Mouse (Mus musculus): Measurements from ENCODE around the gene Tomm70a. TPM values are rescaled to one million over a fixed set of nuclear protein-coding genes. Genes with fewer than 3 reads are reported as not detected.

Gene Tomm70a
- total RNA-seq (2021): 10 to 100 TPM; 62.0 to 63.9 TPM
- long read RNA-seq, experiment 1, full-length matches to known transcripts: 146 of 180 reads
- long read RNA-seq, experiment 1, partial matches to known transcripts: 30 of 180 reads
- long read RNA-seq, experiment 1, other reads (novel, unspliced or antisense): 4 of 180 reads
- long read RNA-seq, experiment 2, full-length matches to known transcripts: 62 of 110 reads
- long read RNA-seq, experiment 2, partial matches to known transcripts: 46 of 110 reads
- long read RNA-seq, experiment 2, other reads (novel, unspliced or antisense): 2 of 110 reads

DNA sequence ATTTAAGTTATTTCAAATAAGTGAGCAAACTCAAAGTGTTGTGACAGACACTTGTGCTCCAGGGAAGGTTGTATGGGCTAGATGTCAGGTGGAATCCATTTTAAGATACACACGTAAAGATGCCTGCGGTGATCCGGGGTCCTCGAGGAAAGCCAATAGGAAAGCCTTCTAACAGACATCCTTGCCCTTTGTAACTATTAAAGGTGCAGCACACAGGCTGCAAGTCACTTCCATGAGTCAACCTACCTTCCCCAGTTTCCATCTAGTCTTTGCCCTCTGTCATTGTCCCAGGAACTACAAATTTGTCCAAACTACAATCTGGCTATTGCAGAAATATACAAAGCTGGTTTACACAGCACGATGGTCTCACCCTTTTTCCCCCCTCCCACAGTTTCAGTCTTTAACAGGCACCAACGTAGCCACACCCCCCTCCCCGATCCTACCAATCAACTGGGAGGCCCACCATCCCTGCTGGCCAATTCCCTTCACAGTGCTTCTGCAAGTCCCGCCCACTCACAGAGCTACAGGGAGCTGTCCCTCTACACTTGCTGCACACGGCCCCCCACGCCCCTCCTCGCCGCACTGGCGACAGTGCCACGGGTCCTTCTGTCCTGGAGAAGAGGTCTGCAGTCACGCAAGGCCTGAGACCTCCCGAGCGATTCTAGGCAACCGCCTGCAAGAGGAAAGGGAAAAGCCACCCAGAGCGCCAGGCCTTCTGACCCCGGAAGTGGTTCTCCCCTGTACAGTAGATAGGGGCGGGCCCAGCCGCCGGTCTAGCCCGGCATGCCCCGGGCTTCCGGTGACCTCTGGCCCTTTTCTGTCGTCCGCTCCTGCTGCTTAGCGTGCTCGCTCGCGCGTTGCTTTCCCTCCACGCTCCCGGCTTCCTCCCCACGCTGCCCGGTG, at the start of gene Tomm70a:
Tomm70a (plus strand) TSS at position 791 of the 903 bp plus-strand sequence.
- peak; percentile 95 for DNase-seq

- DNase-seq: peak; percentile 65
Measured at GRCm38 (mm10) chr16:57075986-57076385, 45.5 kb upstream of the Tomm70a start.

- no peak for DNase-seq
Measured at GRCm38 (mm10) chr16:57079577-57079976, 41.9 kb upstream of the Tomm70a start.

DNA sequence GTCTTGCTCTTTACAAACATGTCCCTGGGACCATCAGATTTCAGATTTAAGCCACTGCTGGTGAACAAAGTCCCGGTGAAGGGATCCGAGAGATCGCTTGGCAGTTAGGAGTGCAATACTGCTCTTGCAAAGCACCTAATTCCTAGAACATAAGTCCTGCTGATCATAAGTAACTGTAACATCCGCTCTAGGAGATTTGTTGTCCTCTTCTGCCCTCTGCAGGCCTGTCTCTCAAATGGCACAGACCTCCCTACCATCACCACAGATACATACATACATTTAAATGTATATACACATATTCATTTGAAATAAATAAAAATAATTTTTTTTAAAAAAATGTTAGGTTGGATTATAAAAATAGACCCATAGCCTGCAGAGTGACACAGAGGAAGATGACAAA, 29.0 kb upstream of the Tomm70a start:
- peak; percentile 67 for DNase-seq

- DNase-seq: no peak
Measured at GRCm38 (mm10) chr16:57092911-57093605, 28.4 kb upstream of the Tomm70a start.

DNA sequence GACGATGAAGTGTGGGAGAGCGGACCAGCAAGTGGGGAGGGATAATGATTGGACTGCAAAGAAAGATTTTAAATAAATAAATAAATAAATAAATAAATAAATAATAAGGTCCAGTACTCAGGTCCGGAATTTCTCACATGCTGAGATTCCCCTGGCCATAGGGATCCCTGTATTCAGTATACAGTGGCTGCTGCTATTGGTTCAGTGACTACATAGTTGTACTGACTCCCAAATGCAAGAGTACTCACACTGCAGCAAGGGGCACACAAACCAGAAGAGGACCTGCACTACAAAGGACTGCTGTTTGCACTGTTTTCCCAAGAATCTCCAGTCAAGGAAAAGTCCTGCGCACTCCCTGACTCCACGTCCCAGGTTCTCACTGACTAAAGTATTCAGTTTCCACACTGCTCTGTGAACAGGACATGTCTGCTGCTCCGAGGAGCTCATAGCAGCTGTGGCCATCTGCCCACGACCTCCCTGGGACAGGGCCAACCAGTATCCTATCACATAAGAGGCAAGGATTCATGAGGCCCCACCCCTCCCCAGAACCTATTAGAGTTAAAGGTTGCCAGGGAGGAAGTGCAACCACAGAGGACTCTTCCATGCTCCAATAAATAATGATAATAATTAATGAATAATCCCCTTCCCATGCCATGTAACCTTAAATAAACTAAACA, 22.9 kb upstream of the Tomm70a start:
- no peak for DNase-seq

GRCm38 (mm10) chr16:57099572-57100237, 21.8 kb upstream of the Tomm70a start:
- DNase-seq: no peak

- DNase-seq: no peak
Measured at GRCm38 (mm10) chr16:57101174-57101573, 20.3 kb upstream of the Tomm70a start.

GRCm38 (mm10) chr16:57106185-57106960, 15.1 kb upstream of the Tomm70a start:
- no peak for DNase-seq

DNA sequence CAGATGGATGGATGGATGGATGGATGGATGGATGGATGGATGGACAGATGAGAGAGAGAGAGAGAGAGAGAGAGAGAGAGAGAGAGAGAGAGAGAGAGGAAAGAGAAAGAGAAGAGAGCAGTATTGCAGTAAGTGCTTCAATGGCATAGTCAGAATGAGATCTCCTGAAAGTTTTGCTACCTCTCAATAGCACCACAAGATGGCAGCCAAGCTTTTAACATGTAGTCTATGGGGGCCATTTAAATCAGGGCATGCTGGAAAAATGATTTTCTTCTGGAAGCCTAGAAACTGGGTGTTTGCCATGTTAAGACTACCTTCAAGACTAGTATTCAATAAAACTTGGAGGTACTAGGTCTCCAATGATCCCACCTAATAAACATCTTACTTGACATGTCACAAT, 5.4 kb upstream of the Tomm70a start:
- no peak for DNase-seq

DNA sequence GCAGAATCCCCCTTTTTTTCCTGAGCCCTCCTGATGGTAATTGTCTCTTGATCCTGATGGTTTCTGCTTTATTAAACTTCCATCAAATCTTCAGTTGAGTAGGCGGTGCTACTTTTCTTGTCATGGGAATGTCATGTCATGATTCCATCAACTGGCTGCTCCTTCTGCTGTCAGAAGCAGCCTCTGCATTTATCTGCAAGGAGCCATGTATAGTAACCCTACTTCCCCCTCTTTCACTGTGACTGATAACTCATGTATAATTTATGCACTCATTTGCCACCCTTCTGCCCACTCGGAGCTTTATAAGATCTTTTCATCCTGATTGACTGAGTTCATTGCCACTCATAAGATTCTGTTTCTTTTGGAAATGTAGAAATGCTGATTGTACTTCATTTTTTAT, 3.9 kb upstream of the Tomm70a start:
- DNase-seq: no peak

- DNase-seq: peak; percentile 47
Measured at GRCm38 (mm10) chr16:57121816-57122415, 413 bp downstream of the Tomm70a start.

DNA sequence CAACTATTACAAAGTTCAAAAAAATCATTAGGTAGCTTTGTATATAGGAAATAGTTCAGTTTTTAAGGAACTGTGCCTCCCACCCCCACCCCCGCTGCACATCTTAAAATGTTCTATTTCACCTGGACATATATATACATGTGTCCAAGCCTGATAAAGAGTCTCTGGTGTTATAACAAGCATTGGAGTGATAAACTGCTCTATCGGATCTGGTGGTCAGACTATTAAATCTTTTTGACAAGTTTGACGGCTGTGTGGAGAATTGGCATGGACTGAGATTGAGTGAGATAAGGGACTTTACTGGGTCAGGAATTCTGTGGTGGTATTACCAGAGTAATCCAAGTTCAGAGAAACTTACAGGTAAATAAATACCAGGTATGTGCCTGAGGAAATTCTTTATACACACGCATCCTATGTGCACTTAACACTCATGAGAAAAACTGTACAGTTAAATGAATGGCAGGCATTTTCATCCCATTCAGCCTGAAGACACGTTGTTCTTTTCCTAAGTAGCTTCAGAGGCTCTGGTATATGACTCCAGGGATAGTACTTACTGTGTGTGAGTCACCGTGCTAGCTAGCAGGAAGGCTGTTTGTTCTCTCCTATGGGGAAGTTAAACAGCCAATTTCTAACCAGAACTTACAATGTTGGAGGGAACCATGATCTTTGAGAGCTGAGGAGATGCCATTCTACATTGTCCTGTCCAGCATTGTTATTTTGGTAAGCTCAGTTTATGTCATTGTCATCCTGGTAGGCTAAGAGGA, 1.4 kb downstream of the Tomm70a start:
- no peak for DNase-seq

- no peak for DNase-seq
Measured at GRCm38 (mm10) chr16:57126268-57126667, 4.8 kb downstream of the Tomm70a start.

- no peak for DNase-seq
Measured at GRCm38 (mm10) chr16:57127825-57128224, 6.3 kb downstream of the Tomm70a start.

- peak; percentile 10 for DNase-seq
Measured at GRCm38 (mm10) chr16:57130752-57131400, 9.4 kb downstream of the Tomm70a start.

DNA sequence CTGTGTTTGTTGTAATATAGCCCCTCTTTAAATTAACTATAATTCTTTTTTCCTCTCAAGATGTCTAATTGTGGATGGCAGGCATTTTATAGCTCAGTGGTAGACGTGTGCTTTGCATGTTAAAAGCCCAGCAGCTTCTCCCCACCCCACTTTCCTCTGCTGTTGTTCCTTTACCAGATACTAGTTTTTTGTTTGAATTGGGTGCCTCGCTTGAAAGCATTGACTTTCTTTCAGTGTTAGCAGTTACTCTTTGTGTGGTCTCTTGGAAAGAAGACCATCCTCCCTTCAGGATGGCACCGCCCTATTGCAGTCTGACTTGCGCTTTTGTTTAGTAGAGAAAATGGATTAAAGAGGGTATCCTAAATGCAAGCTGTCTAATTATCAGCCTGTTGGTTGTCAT, 10.0 kb downstream of the Tomm70a start:
- DNase-seq: no peak

DNA sequence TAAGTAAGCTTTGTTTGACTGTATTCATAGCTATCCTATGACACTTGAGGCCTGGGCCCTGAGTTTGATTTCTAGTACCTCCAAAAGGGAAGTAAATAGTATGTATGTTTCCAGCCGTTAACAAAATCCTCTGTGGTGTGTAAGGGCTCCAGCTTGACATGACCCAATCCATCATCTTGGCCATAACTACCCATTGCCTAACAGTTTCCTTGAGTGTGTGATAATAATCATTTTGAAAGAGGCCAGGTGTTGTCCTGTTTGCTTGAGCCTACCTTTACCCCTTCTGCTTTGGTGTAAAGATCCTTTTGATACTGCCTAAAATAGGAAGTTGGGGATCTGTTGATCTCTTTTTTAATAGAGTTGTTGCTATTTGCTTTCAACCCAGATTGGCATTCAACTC, 10.8 kb downstream of the Tomm70a start:
- no peak for DNase-seq

DNA sequence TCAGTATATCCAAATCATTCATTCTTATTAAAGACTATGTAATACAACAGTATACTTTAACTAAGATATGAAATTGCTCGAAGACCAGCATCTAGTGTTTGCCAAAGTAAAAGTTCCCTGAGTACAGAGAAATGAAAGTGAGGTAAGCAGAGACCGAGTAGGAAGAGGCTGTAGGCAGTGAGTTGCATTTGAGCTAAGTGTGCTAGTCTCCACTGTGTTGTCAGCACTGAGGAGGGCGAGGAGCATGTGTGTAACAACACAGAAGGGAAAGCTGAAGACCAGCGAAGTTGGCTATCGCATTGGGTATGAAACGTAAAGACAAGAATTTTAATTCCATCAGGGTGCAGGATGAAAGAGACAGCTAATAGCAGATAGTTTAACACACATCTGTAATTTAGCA, 12.1 kb downstream of the Tomm70a start:
- no peak for DNase-seq
